Mouse (Mus musculus): ENCODE results near the gene Gm9999.

Gm9999 gene

DNA sequence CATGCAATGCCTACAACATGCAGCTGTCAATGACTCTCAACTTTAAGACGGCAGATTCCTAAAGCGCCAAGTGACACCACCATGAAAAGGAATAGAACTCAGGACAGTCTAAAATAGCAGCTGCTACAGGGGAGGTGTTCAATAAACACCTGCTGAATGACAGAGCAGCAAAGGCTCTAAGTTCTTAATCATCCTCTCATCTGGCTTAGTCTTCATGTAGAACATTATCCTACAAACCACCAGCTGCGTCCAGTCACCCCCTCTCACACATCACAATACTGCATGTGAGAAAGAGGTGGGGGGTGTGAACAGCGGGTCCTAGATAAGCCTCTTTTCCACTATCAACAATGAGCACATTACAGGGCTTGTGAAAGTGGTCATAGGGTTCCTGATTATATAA lies 13.6 kb downstream of the Gm9999 start:
- in situ Hi-C loops (cut with MboI; ENCODE audit: low pct_unique_long_range_greater_than_20kb in 1 of 2, low sequenced_read_pairs in 2 of 2, unreplicated experiment in 1 of 2), result no loop called here

DNA sequence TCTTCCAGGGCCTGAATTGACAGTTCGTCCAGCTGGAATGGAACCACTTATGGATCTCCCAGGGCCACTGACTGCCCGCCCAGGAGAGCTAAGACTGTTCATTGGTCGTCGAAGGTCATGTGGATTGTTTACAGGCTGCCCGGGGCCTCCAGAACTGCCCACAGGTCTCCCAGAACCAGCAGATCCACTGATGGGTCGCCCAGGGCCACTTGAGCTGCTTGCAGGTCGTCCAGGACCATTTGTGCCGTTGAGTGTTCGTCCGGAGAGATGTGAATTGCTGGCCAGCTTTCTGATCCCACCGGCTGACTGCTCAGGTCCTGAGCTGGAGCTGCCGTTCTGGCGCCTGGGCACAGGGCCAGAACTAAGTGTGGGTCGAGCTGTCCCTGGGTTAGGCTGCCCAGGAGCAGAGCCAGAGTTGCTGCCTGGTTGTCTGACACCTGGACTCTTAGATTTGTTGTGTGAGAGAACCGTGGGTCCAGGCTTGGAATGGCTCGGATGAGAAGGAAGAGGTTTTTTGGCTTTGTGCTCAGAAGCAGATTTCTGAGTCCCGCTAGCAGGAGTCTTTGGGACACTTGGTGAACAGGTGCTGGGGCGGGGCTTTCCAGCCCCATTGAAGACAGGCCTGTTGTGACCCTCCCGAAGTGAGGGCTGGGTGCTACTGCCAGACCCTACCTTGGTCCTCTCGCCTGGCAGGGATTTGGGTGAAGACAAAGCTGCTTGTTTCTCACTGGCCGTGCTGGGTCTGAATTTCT lies 14.4 kb downstream of the Gm9999 start:
- in situ Hi-C loops (cut with MboI; ENCODE audit: low pct_unique_long_range_greater_than_20kb in 1 of 2, low sequenced_read_pairs in 2 of 2, unreplicated experiment in 1 of 2), result no loop called here

DNA sequence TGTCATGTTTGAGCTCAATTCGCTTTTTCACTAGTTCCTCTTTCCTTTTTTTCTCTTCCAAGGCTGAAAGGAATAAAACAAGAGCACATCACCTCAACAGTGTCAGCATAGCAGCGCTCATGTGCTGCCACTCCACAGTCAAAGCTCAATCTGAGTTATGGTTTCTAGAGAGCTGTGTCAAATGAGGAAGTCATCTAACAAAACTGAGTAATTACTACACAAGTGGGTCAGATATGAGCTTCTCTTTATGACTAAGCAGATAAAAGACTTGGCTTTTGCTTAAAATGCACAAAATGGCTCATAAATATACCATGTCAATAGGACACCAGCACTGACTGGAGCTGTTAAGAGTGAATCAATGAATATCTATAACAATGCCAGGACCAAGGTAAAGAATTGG lies 15.6 kb downstream of the Gm9999 start:
- in situ Hi-C loops (cut with MboI; ENCODE audit: low pct_unique_long_range_greater_than_20kb in 1 of 2, low sequenced_read_pairs in 2 of 2, unreplicated experiment in 1 of 2), result no loop called here

DNA sequence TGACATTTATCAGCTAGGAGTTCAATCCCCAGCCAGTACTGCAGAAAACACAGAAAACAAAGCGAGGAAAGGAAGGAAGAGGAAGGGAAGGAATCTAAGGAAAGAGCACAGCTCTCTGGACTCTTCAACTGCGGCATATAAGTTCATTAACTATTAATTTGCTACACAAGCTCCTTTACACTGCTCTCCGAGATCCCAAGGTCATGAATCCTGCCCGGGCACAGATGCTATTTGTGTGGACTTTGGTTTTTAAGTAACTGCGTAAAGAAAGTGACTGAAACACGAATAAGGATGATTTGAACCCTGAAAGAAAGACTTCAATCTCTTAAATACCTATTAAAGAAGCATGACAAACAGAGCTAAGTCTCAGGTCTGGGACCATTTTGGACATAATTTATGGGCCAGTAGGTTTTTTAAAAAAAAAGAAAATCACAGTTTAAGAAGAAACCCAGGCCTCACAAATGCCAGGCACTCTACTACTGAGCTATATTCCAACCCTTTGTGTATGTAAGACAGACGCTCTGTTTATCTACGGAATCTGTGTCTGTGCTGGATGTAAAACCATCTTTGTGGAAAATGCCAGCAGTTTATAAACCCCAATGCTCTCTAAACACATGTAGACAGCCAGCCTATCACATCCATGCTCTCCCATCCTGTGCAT lies 16.7 kb downstream of the Gm9999 start:
- in situ Hi-C loops (cut with MboI; ENCODE audit: low pct_unique_long_range_greater_than_20kb in 1 of 2, low sequenced_read_pairs in 2 of 2, unreplicated experiment in 1 of 2), result no loop called here

DNA sequence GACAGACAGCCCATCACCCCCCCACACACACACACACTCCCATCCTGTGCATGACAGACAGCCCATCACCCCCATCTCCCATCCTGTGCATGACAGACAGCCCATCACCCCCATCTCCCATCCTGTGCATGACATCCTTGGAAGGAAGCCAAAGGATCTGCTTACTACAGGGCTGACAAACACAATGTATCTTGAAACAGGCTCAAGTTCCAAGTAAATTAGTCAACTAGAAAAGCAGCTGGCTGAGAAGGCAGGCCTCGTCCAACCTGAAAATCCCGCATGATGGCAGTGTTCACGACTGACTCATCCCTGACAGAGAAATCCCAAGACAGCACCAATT lies 17.2 kb downstream of the Gm9999 start:
- in situ Hi-C loops (cut with MboI; ENCODE audit: low pct_unique_long_range_greater_than_20kb in 1 of 2, low sequenced_read_pairs in 2 of 2, unreplicated experiment in 1 of 2), result no loop called here

DNA sequence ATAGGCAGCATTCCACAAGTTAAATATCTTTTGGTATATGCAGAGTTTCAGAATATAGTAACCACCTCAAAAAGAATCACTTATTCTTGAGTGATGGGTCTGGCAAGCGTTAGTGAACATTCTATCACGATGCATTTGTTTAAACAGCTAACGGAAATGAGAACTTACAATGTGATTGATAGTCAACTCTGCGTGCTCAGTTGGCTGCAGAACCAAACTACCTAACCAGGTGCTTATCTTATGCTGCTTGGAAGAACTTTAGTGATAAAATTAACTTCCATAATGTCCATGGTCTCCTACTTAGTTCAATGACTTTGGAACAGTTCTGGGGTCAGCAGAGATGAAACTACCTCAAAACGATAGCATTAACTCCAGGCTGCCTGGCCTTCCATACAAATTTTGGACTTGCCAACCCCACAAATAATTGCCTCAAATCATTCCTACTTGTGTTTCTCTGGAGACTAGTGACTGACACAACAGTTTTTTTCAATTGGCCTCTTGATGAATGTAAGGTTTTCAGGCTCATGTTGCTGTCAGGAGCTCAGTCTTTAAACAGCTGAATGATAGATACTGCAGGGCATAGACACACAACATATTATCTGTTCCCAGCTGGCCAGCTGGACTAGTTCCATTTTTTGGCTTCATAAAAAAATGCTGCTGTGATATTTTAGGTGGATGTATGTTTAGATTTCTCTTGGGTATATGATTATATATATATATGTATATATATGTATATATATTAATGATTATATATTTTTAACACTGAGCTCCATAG lies 17.9 kb downstream of the Gm9999 start:
- in situ Hi-C loops (cut with MboI; ENCODE audit: low pct_unique_long_range_greater_than_20kb in 1 of 2, low sequenced_read_pairs in 2 of 2, unreplicated experiment in 1 of 2), result no loop called here

DNA sequence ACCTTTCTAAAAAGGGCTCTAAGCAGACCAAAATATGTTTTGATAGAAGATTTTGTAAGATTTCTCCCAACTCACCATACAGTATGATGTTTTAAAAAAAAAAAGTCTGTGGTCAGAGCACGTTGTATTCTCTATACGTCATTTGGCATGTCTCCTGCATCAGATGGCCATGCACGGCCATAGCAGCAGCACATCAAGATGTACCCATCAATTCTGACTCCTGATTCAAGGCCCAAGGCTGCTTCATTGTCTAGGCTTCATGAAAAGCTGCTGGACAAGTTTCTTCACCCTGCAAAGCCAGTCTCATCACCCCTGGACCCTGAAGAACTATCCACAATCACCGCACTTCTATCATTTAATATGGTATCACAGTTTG lies 18.5 kb downstream of the Gm9999 start:
- in situ Hi-C loops (cut with MboI; ENCODE audit: low pct_unique_long_range_greater_than_20kb in 1 of 2, low sequenced_read_pairs in 2 of 2, unreplicated experiment in 1 of 2), result no loop called here

DNA sequence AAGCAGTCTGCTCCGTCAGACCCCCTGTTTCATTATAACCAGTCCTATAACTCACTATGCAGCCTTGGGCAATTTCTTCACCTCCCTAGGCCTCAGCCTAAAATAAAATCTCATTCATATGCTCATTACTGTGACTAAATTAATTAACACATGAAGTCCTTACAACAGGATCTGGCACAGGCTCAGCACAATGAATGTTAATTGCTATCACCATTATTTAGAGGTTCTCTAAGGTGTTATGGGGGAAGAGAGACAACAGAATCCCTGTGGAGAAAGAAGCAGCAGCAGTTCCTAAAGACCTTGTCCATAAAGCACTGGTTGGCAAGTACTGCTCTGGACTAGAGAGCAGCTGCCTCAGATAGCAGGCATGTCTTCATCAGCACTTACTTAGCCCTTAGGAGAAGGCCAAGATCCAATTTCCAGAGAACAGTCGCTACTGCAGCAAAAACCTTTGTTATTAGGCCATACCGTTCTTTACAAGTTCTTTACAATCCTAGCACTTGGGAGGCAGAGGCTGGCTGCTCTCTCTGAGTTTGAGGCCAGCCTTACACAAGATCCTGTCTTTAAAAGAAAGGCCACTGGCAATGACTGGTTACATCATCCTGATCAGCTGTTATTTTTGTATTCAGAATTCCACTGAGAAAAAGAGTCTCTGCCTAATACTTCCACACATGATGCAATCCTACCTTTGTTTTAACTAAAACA lies 20.2 kb downstream of the Gm9999 start:
- in situ Hi-C loops (cut with MboI; ENCODE audit: low pct_unique_long_range_greater_than_20kb in 1 of 2, low sequenced_read_pairs in 2 of 2, unreplicated experiment in 1 of 2), result no loop called here

DNA sequence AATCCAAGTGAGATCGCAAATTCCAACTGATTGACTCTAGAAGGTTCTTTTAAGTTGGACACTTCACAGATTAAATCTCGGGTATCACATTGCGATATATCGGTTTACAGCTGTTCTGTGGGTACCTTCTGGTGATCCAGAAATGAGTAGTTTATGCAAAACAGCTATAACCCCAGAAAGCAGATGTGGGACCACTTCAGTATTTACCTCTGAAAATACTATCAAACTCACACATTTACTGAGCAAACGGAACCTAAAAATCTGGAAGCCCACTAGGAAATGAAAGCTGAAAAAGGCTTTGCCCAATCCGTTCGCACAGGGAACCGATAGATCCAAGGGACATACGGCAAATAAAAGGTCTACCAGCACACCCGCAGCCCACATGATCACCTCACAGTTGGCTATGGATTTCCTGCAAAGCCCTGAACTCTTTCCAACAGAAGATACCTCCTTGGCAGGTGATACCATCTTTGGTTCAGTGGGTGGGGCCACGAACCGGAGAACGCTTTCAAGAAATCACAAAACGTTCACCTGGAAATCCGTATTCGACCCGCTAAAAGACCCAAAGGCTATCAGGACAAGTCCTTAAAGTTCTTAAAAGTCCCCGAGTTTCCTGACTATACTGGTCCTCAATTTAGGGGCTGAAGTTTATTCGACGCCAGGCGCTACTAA lies 23.9 kb downstream of the Gm9999 start:
- in situ Hi-C loops (cut with MboI; ENCODE audit: low pct_unique_long_range_greater_than_20kb in 1 of 2, low sequenced_read_pairs in 2 of 2, unreplicated experiment in 1 of 2), result no loop called here

DNA sequence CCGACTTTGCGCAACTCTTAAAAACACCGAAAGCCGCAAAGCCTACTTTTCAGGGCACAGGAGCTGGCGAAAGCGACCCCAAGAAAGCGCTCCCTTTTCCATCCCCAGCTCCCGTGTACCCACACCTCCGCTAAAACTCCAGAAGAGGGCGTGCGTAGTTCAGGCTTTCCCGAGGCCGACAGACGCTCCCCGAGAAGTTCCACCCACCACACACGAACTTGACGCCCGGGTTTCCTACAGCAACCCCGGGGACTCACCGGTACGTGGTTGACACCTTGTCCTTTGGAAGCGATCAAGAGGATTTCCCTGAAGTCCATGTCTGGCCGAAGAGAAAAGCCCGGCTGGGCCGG lies 24.4 kb downstream of the Gm9999 start:
- in situ Hi-C loops (cut with MboI; ENCODE audit: low pct_unique_long_range_greater_than_20kb in 1 of 2, low sequenced_read_pairs in 2 of 2, unreplicated experiment in 1 of 2), result no loop called here

DNA sequence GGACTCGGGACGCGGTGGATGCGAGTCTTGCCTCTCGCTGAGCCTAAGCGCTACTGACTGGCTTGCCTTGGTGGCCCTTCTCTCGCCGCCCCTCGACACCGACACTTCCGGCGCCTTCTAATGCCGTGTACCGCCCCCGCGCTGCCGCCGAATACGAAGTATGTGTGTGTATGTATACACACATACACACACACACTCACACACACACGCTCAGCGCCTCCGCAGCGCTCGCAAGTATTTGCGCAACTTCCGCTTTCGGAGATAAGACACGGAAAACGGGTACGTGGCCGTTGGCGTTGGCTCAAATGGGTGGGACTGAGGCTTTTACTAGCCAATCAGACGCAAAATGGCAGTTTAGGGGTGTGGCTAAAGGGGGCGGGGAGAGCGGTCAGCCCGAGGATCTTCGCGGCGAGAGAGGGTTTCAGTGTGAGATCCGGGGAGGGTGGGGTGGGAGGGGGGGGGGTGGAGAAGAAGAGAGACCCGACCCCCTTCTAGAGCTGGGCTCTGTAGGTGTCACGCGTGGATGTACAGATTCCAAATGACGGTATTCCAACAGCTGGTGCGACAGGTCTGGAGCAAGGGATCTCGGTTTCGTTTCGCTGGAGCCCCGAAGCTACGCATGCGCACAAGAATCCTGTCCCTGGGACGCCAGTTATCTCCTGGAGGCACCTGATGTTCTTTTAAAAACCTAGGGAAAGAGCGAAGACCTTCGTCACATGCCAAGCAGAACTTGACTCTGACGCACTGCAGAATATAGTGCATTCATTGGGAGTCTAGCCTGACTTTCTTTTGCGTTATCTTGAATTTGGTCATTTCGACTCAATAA lies 25.0 kb downstream of the Gm9999 start, which contains the start of gene Spty2d1:
Gene Spty2d1 (minus strand): TSS at position 244 of the 826 bp plus-strand sequence.
- in situ Hi-C loops (cut with MboI; ENCODE audit: low pct_unique_long_range_greater_than_20kb in 1 of 2, low sequenced_read_pairs in 2 of 2, unreplicated experiment in 1 of 2), result no loop called here

DNA sequence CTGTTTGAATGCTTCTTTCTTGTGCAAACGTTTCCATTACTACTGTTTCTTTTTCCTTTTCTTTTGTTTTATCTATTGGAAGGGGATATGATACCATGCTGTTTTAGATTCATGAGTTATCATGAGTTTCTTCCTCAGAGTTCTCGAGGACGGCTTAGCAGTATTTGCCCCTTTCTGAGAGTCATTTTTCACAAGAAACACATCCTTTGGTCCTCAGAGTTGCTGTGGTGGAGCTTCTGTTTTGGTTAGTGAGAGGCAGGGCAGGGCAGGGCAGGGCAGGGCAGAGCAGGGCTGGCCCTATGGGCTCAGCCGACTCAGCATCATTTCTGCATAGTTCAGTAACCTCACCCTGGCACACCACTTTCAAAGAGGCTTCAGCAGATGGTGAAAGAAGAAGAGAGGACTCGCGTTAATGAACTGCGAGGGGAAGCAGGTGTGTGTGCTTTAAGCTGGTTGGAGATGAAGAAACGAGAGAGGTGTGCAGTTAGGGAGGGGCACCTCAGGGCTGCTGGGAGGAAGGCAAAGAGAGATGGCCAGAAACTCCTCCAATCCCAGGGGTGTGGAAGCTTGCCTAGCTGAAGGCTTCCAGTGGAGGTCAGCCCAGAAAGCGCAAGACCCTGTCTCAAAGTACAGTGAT lies 29.9 kb downstream of the Gm9999 start:
- in situ Hi-C loops (cut with MboI; ENCODE audit: low pct_unique_long_range_greater_than_20kb in 1 of 2, low sequenced_read_pairs in 2 of 2, unreplicated experiment in 1 of 2), result loop anchor here in 1 of 2 experiments (5.0 kb wide), 1 partner anchor 56 kb away; the partner anchor contains the start of gene Uevld

DNA sequence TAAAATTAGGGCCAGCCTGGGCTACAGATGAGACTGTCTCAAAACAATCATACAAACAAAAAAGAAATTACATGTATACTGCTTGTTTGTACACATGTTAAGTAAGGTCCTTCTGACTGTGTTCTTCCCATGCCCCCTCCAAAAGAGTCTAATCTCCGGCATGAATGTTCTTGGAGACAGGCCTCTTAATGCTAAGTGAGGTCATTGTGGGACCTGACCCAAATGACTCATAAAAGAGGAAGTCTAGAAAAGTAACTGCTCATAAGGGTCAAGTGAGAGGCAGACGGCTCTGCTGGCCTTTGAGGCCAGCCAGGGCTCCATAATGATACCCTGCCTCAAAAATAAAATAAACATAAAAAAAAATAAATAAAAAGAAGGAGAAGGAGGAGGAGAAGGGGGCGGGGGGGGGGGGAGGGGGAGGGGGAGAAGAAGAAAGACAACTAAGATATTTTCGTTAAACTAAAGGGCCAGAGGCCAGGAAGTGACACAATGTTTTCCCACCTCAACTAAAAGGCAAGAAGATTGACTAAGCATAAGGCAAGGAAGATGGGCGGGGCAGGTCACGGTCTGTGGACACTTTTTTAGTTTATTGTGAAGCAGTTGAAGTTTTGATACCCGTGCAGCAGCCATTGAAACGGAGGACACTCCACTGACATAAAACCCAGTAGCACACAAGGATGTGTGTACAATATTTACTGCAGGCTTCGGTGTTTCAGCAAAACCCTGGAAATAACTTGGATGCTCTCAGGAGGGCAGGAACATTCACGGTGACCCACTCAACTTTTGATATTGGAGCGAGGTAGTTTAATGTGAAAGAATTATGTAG lies 31.4 kb downstream of the Gm9999 start:
- in situ Hi-C loops (cut with MboI; ENCODE audit: low pct_unique_long_range_greater_than_20kb in 1 of 2, low sequenced_read_pairs in 2 of 2, unreplicated experiment in 1 of 2), result loop anchor here in 1 of 2 experiments (5.0 kb wide), 1 partner anchor 57 kb away; the partner anchor contains the start of gene Uevld

DNA sequence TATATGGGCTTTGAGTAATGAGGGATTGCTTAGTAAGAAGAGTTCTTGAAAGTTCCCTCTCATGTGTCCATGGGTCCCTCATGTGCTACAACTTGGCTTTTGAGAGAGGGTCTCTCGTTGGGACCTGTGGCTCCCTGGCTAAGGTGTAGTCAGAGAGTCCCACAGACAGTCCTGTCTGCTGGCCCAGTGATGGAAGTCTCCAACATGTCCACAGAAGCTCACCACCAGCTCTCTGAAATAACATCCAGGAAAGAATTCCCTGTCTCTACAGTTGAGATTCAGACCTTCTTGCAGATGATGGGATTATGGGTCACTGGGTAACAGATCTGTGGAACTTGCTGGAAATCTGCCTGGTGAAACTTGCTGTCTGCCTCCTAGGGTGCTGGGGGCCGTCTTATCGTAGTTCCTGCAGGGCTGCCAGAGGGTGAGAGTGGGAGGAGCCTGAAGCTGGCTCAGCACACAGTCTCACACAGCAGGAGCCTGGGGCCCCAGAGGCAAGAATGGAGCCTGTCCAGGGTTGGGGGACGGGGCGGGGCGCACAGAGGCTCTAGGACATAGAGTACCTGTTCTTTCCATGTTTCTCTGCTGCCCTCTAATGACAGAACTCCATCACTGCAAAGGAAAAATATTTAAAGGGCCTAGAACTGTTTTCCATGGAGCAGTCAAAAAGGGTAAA lies 32.1 kb downstream of the Gm9999 start:
- in situ Hi-C loops (cut with MboI; ENCODE audit: low pct_unique_long_range_greater_than_20kb in 1 of 2, low sequenced_read_pairs in 2 of 2, unreplicated experiment in 1 of 2), result no loop called here

DNA sequence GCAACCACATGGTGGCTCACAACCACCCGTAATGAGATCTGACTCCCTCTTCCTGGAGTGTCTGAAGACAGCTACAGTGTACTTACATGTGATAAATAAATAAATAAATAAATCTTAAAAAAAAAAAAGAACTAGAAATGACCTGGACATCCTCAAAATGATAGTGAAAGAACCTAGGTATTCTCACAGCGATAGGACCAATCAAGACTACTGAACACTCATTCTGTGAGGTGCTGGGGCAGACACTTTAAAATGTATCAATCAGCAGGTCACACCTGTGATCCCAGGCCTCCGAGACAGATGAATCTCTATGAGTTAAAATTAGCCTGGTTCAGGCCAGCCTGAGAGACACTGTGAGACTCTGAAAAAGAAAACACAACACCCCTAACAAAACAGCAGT lies 33.2 kb downstream of the Gm9999 start:
- in situ Hi-C loops (cut with MboI; ENCODE audit: low pct_unique_long_range_greater_than_20kb in 1 of 2, low sequenced_read_pairs in 2 of 2, unreplicated experiment in 1 of 2), result no loop called here

DNA sequence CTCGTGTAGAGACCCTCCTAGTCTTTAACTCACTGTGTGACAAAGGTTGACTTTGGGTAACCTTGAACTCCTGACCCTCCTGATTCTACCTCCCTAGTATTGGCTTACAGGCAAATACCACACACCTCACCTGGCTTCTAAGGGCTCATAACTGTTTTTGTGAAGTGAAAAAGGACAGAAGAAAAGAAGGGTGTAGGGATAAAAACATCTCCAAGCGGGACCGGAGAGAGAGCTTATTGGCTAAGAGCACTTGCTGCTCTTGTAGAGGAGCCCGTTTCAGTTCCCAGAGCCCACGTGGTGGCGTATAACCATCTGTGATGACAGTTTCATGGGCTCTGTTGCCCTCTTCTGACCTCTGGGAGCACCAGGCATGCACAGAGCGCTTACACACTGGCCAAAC lies 33.8 kb downstream of the Gm9999 start:
- in situ Hi-C loops (cut with MboI; ENCODE audit: low pct_unique_long_range_greater_than_20kb in 1 of 2, low sequenced_read_pairs in 2 of 2, unreplicated experiment in 1 of 2), result no loop called here
